Mouse (Mus musculus) embryonic fibroblast, embryonic 13.5 days (primary cell): ENCODE results near the gene Gata5.

Source experiments
- CTCF ChIP-seq: IDR thresholded peaks from 2 replicates; pipeline ENCODE4 v1.5.1; 2011; ENCODE audit warnings: mild to moderate bottlenecking, control low read depth, low read length, moderate library complexity, borderline replicate concordance; ENCODE audit not compliant: insufficient read depth
- POLR2A ChIP-seq: IDR thresholded peaks from 2 replicates; pipeline ENCODE4 v1.6.1; 2011; ENCODE audit warnings: low read depth, mild to moderate bottlenecking, control low read depth, low read length, moderate library complexity

DNA sequence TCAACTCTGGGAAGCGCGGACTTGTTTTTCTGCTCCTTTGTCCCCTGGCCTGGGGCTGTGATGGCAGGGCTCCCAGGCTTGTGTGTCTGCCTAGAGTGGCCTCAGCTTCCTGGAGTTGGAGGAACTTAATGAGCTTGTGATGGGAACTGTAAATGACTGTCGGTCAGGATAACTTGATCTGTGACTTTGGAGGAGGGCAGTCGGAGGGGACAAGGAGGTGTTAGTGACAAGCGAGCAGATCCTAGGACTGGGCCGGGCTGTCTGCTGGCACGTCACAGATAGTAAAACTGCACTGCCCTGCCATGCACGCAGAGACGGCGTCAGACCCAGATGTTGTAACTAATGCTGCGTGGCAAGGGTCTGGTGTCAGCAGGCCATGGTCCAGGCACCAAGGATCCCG lies 31.0 kb downstream of the Gata5 start:
- TF ChIP-seq CTCF, result no peak
- TF ChIP-seq POLR2A, result no peak
